Mouse (Mus musculus) embryonic fibroblast, embryonic 13.5 days (primary cell): ENCODE data around the gene Upp2.

Experiments used
- CTCF ChIP-seq: IDR thresholded peaks from 2 replicates; pipeline ENCODE4 v1.5.1; 2011; ENCODE audit warnings: mild to moderate bottlenecking, control low read depth, low read length, moderate library complexity, borderline replicate concordance; ENCODE audit not compliant: insufficient read depth
- POLR2A ChIP-seq: IDR thresholded peaks from 2 replicates; pipeline ENCODE4 v1.6.1; 2011; ENCODE audit warnings: low read depth, mild to moderate bottlenecking, control low read depth, low read length, moderate library complexity

DNA sequence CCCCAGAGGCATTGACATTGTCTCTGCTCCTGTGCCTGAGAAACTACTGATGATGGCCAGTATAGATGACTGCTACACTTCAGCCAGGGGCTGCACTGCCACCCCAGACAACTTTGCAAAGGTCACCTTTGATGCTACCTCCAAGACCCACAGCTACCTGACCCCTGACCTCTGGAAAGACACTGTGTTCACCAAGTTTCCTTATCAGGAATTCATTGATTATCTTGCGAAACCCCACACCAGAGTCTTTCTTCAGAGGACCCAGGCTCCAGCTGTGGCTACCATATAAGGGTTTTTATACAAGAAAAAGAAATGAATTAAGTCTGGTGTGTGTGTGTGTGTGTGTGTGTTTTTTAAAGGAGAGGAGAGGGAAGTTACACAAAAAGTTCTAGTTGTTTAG lies 174.1 kb downstream of the Upp2 start:
- no peak for TF ChIP-seq POLR2A
- TF ChIP-seq CTCF: no peak
